Mouse (Mus musculus): Measurements from ENCODE around the gene Lilra5. TPM values are rescaled to one million over a fixed set of nuclear protein-coding genes. Genes with fewer than 3 reads are reported as not detected.
"Not testable (repeated sequence)": the region's sequence is repeated elsewhere in the genome, so short reads cannot be mapped to it uniquely, and the experiment has no call there.

Gene Lilra5
- polyA plus RNA-seq, 1 experiment: 0.22 TPM

- TF ChIP-seq POLR2A (IDR thresholded peaks at IDR 0.05; ENCODE audit: low read depth, low read length) (no peak), CTCF (IDR thresholded peaks at IDR 0.05; ENCODE audit: extremely low read depth, insufficient read length, insufficient replicate concordance, low read depth, low read length) (no peak)
- 67% methylated on average over 6 of the region's 6 CpGs for WGBS
- Histone ChIP-seq H3K36me3 (ENCODE audit: control insufficient read depth, insufficient read depth, low read length) (no peaks in the 10 kb centered on the region), H3K27me3 (ENCODE audit: control insufficient read depth, insufficient read depth, low read length) (no peaks in the 10 kb centered on the region), H3K4me3 (ENCODE audit: low read depth, low read length) (no peak overlapping the region), H3K4me1 (ENCODE audit: control insufficient read depth, insufficient read depth, insufficient read length, low read length) (no peaks in the 10 kb centered on the region), H3K27ac (ENCODE audit: insufficient read depth, low read depth, low read length) (peak overlapping the region; percentile 18; the same call in 1 of the 2 replicates)
Measured at GRCm38 (mm10) chr7:4239038-4239721, 1.6 kb downstream of the Lilra5 start.

GRCm38 (mm10) chr7:4251211-4251610 is 13.7 kb downstream of the Lilra5 start:
- H3K27ac ChIP-seq (ENCODE audit: insufficient read depth, low read depth, low read length); H3K4me3 ChIP-seq (ENCODE audit: low read depth, low read length); H3K36me3 ChIP-seq (ENCODE audit: control insufficient read depth, insufficient read depth, low read length); H3K27me3 ChIP-seq (ENCODE audit: control insufficient read depth, insufficient read depth, low read length); H3K4me1 ChIP-seq (ENCODE audit: control insufficient read depth, insufficient read depth, insufficient read length, low read length): not testable (repeated sequence)
- 28% methylated on average over 1 of the region's 1 CpGs for WGBS

GRCm38 (mm10) chr7:4256060-4256459 is 18.5 kb downstream of the Lilra5 start:
- H3K27ac ChIP-seq (ENCODE audit: insufficient read depth, low read depth, low read length); H3K4me1 ChIP-seq (ENCODE audit: control insufficient read depth, insufficient read depth, insufficient read length, low read length); H3K27me3 ChIP-seq (ENCODE audit: control insufficient read depth, insufficient read depth, low read length); H3K4me3 ChIP-seq (ENCODE audit: low read depth, low read length); H3K36me3 ChIP-seq (ENCODE audit: control insufficient read depth, insufficient read depth, low read length): not testable (repeated sequence)
- WGBS: 13% methylated on average over 1 of the region's 1 CpGs

GRCm38 (mm10) chr7:4260521-4260920 is 23.0 kb downstream of the Lilra5 start:
- H3K36me3 ChIP-seq (ENCODE audit: control insufficient read depth, insufficient read depth, low read length); H3K4me3 ChIP-seq (ENCODE audit: low read depth, low read length); H3K27me3 ChIP-seq (ENCODE audit: control insufficient read depth, insufficient read depth, low read length); H3K27ac ChIP-seq (ENCODE audit: insufficient read depth, low read depth, low read length); H3K4me1 ChIP-seq (ENCODE audit: control insufficient read depth, insufficient read depth, insufficient read length, low read length): not testable (repeated sequence)
- 87% methylated on average over 1 of the region's 1 CpGs for WGBS

GRCm38 (mm10) chr7:4272106-4272505 is 34.6 kb downstream of the Lilra5 start:
- not testable (repeated sequence) for H3K27ac ChIP-seq (ENCODE audit: insufficient read depth, low read depth, low read length); H3K4me1 ChIP-seq (ENCODE audit: control insufficient read depth, insufficient read depth, insufficient read length, low read length); H3K4me3 ChIP-seq (ENCODE audit: low read depth, low read length); H3K27me3 ChIP-seq (ENCODE audit: control insufficient read depth, insufficient read depth, low read length); H3K36me3 ChIP-seq (ENCODE audit: control insufficient read depth, insufficient read depth, low read length)
- 63% methylated on average over 1 of the region's 1 CpGs for WGBS

- WGBS: 66% methylated on average over 2 of the region's 2 CpGs
- not testable (repeated sequence) for H3K36me3 ChIP-seq (ENCODE audit: control insufficient read depth, insufficient read depth, low read length); H3K27me3 ChIP-seq (ENCODE audit: control insufficient read depth, insufficient read depth, low read length); H3K4me1 ChIP-seq (ENCODE audit: control insufficient read depth, insufficient read depth, insufficient read length, low read length); H3K27ac ChIP-seq (ENCODE audit: insufficient read depth, low read depth, low read length); H3K4me3 ChIP-seq (ENCODE audit: low read depth, low read length)
Measured at GRCm38 (mm10) chr7:4273874-4274273, 36.3 kb downstream of the Lilra5 start.

- not testable (repeated sequence) for H3K36me3 ChIP-seq (ENCODE audit: control insufficient read depth, insufficient read depth, low read length); H3K4me1 ChIP-seq (ENCODE audit: control insufficient read depth, insufficient read depth, insufficient read length, low read length); H3K4me3 ChIP-seq (ENCODE audit: low read depth, low read length); H3K27ac ChIP-seq (ENCODE audit: insufficient read depth, low read depth, low read length); H3K27me3 ChIP-seq (ENCODE audit: control insufficient read depth, insufficient read depth, low read length)
- 73% methylated on average over 10 of the region's 10 CpGs for WGBS
Measured at GRCm38 (mm10) chr7:4275500-4275899, 37.9 kb downstream of the Lilra5 start.

GRCm38 (mm10) chr7:4292638-4293037 is 55.1 kb downstream of the Lilra5 start:
- Histone ChIP-seq H3K4me3 (ENCODE audit: low read depth, low read length) (no peak overlapping the region), H3K36me3 (ENCODE audit: control insufficient read depth, insufficient read depth, low read length) (no peaks in the 10 kb centered on the region), H3K4me1 (ENCODE audit: control insufficient read depth, insufficient read depth, insufficient read length, low read length) (no peaks in the 10 kb centered on the region), H3K27ac (ENCODE audit: insufficient read depth, low read depth, low read length) (no peak overlapping the region), H3K27me3 (ENCODE audit: control insufficient read depth, insufficient read depth, low read length) (no peaks in the 10 kb centered on the region)
- TF ChIP-seq CTCF (IDR thresholded peaks at IDR 0.05; ENCODE audit: extremely low read depth, insufficient read length, insufficient replicate concordance, low read depth, low read length) (no peak), POLR2A (IDR thresholded peaks at IDR 0.05; ENCODE audit: low read depth, low read length) (no peak)
- 68% methylated on average over 5 of the region's 5 CpGs for WGBS

Other genes starting within 250 kb of the Lilra5 start
- 6.9 and 9.2 TPM in 2 replicates for gene Lair1, start 174.6 kb upstream of the Lilra5 start, polyA plus RNA-seq (2012; rRNA removed)
- gene Ttyh1, start 118.3 kb upstream of the Lilra5 start, polyA plus RNA-seq (2012; rRNA removed): 21.5 and 23.4 TPM in 2 replicates
- 272 and 372 TPM in 2 replicates for gene Leng8, start 100.7 kb upstream of the Lilra5 start, polyA plus RNA-seq (2012; rRNA removed)
- gene Leng9, start 87.4 kb upstream of the Lilra5 start, polyA plus RNA-seq (2012; rRNA removed): 24.5 and 92.5 TPM in 2 replicates
- gene Cdc42ep5, start 72.9 kb upstream of the Lilra5 start, polyA plus RNA-seq (2012; rRNA removed): 252 and 655 TPM in 2 replicates
- gene Ncr1, start 100.0 kb downstream of the Lilra5 start, polyA plus RNA-seq (2012; rRNA removed): 0.06 and 0.15 TPM in 2 replicates
- gene Gp6, start 160.0 kb downstream of the Lilra5 start, polyA plus RNA-seq (2012; rRNA removed): 0.01 TPM in 1 of 2 replicates, not detected in the other
- 9.9 and 12.3 TPM in 2 replicates for gene Rdh13, start 207.9 kb downstream of the Lilra5 start, polyA plus RNA-seq (2012; rRNA removed)
- 0.76 and 2.3 TPM in 2 replicates for gene Eps8l1, start 222.9 kb downstream of the Lilra5 start, polyA plus RNA-seq (2012; rRNA removed)

All from small intestine, adult 2 months (tissue).